Mouse (Mus musculus): ENCODE results near the gene Chst12.

Chst12 gene

GRCm38 (mm10) chr5:140570223-140570870 lies 65.0 kb downstream of the Chst12 start:
- DNase-seq (ENCODE audit: extremely low spot score, low spot score): no peak

DNA sequence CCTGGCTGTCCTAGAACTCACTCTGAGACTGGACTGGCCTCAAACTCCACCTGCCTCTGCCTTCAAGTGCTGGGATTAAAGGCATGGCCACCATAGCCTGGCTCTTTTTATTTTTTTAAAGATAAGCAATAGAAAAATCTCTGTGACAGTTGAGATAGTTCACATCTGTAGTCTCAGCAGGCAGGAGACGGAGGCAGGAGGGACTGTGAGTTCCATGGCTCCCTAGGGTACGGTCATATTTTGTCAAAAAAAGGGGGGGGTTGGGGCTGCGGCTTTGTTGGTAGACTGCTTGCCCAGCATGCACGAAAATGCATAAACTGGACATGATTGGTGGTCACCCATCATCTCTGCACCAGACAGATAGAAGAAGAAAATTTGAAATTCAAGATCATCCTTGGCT lies 65.9 kb downstream of the Chst12 start:
- DNase-seq (ENCODE audit: extremely low spot score, low spot score): no peak

DNA sequence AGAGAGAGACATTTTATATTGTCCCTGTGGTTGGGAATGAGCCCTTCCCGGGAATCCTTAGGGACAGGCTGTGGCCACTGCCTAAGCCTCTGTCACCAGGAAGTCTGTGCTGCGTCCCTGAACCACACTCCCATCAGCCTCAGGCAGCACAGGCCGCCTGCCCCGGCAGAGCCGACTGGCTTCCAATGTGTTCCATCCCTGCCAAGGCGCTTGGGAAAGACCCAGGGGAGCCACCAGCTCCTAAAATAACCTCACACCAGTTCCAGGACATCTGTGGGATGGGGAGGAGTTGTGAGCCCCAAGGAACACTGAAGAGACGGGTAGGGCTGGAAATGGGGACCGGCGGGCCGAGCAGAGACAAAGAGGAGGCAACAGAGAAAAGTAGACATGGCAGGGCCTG lies 66.3 kb downstream of the Chst12 start:
- no peak for DNase-seq (ENCODE audit: extremely low spot score, low spot score)

- DNase-seq (ENCODE audit: extremely low spot score, low spot score): no peak
Measured at GRCm38 (mm10) chr5:140572611-140573010, 67.3 kb downstream of the Chst12 start.
